Mouse (Mus musculus) erythroblast, embryonic 14.5 days (primary cell): ENCODE measurements around the gene Hsf2bp. TPM values are rescaled to one million over a fixed set of nuclear protein-coding genes. Genes with fewer than 3 reads are reported as not detected.
"Not testable (repeated sequence)": the region's sequence is repeated elsewhere in the genome, so short reads cannot be mapped to it uniquely, and the experiment has no call there.

Source experiments
- H3K27me3 ChIP-seq: 2 replicates; pipeline ENCODE4 v1.6.1; 2012; ENCODE audit warnings: inconsistent platforms; ENCODE audit not compliant: control insufficient read depth
- H3K36me3 ChIP-seq: 2 replicates; pipeline ENCODE4 v1.6.1; 2012; ENCODE audit warnings: mild to moderate bottlenecking, inconsistent platforms; ENCODE audit not compliant: control insufficient read depth
- H3K4me1 ChIP-seq: 2 replicates; pipeline ENCODE4 v1.6.1; 2012; ENCODE audit warnings: inconsistent platforms; ENCODE audit not compliant: control insufficient read depth
- H3K4me3 ChIP-seq: replicated peaks from 2 replicates; pipeline ENCODE3; 2012; ENCODE audit warnings: moderate library complexity, mild to moderate bottlenecking, inconsistent platforms
- H3K9me3 ChIP-seq: 2 replicates; pipeline ENCODE4 v1.6.1; 2012; ENCODE audit warnings: low read length, inconsistent platforms, mixed read lengths; ENCODE audit not compliant: control insufficient read depth
- GATA1 ChIP-seq: IDR thresholded peaks from 2 replicates; pipeline ENCODE4 v1.6.1; 2012; ENCODE audit warnings: low read length, inconsistent platforms, mixed read lengths
- TAL1 ChIP-seq: IDR thresholded peaks from 3 replicates; pipeline ENCODE4 v1.6.1; 2012; ENCODE audit warnings: low read length, inconsistent platforms, mixed read lengths
- polyA plus RNA-seq: library from polyadenylated mRNA; stranded (reverse); fragments of >175 nt; gene quantifications from 2 replicates; pipeline ENCODE4 v1.2.3, GENCODE M21; 2012

The Hsf2bp gene
- not detected in 2 replicates for polyA plus RNA-seq

GRCm38 (mm10) chr17:32035609-32036508, at the start of gene Hsf2bp, which contains the start of gene Rrp1b:
Gene Hsf2bp (minus strand): TSS chr17:32036349.
Gene Rrp1b (plus strand): TSS chr17:32036100.
- TF ChIP-seq GATA1 = no peak
- TF ChIP-seq TAL1 = no peak
- Histone ChIP-seq H3K27me3 (no peaks in the 10 kb centered on the region), H3K4me1 (peaks cover 36% of the 10 kb centered on the region)

GRCm38 (mm10) chr17:32083351-32083750, 47.2 kb upstream of the Hsf2bp start:
- Histone ChIP-seq H3K4me1 (peaks cover 19% of the 10 kb centered on the region), H3K4me3 (no peak overlapping the region), H3K27me3 (peaks cover 2% of the 10 kb centered on the region), H3K36me3 (no peaks in the 10 kb centered on the region), H3K9me3 (no peaks in the 10 kb centered on the region; the same call in none of the 2 replicates)
- TF ChIP-seq GATA1 (no peak), TAL1 (no peak)

More at GRCm38 (mm10) chr17:32035609-32036508, at the start of gene Hsf2bp, which contains the start of gene Rrp1b:
- Histone ChIP-seq H3K4me3 (peak within 1 kb of the TSS; percentile 84), H3K36me3 (peaks cover 14% of the 10 kb centered on the region), H3K9me3 (no peaks in the 10 kb centered on the region)

GRCm38 (mm10) chr17:32075164-32075563, 39.0 kb upstream of the Hsf2bp start:
- H3K4me3 ChIP-seq = no peak overlapping the region
- H3K36me3 ChIP-seq = no peaks in the 10 kb centered on the region
- TF ChIP-seq GATA1 = no peak
- TF ChIP-seq TAL1 = no peak
- peaks cover 24% of the 10 kb centered on the region for H3K4me1 ChIP-seq
- H3K9me3 ChIP-seq = peaks cover under 1% of the 10 kb centered on the region
- no peaks in the 10 kb centered on the region; the same call in 1 of the 2 replicates for H3K27me3 ChIP-seq

- TF ChIP-seq TAL1 = no peak
- no peak for TF ChIP-seq GATA1
Measured at GRCm38 (mm10) chr17:32074658-32075057, 38.5 kb upstream of the Hsf2bp start.

GRCm38 (mm10) chr17:32073359-32073758, 37.2 kb upstream of the Hsf2bp start:
- Histone ChIP-seq H3K36me3 (no peaks in the 10 kb centered on the region), H3K4me1 (peaks cover 39% of the 10 kb centered on the region), H3K9me3 (peaks cover 6% of the 10 kb centered on the region), H3K4me3 (no peak overlapping the region), H3K27me3 (no peaks in the 10 kb centered on the region; the same call in 1 of the 2 replicates)
- no peak for TF ChIP-seq GATA1
- no peak for TF ChIP-seq TAL1

More at GRCm38 (mm10) chr17:32074658-32075057, 38.5 kb upstream of the Hsf2bp start:
- no peaks in the 10 kb centered on the region for H3K36me3 ChIP-seq
- H3K4me3 ChIP-seq = no peak overlapping the region
- H3K27me3 ChIP-seq = no peaks in the 10 kb centered on the region; the same call in 1 of the 2 replicates
- peaks cover 5% of the 10 kb centered on the region for H3K9me3 ChIP-seq
- peaks cover 26% of the 10 kb centered on the region for H3K4me1 ChIP-seq

GRCm38 (mm10) chr17:32068810-32069209, 32.7 kb upstream of the Hsf2bp start:
- Histone ChIP-seq H3K9me3 (peaks cover 6% of the 10 kb centered on the region), H3K4me1 (peaks cover 29% of the 10 kb centered on the region), H3K36me3 (no peaks in the 10 kb centered on the region), H3K4me3 (no peak overlapping the region), H3K27me3 (no peaks in the 10 kb centered on the region)
- no peak for TF ChIP-seq GATA1
- TF ChIP-seq TAL1 = no peak

GRCm38 (mm10) chr17:32068381-32068780, 32.2 kb upstream of the Hsf2bp start:
- no peak for TF ChIP-seq TAL1
- TF ChIP-seq GATA1 = no peak

GRCm38 (mm10) chr17:32067541-32067940, 31.4 kb upstream of the Hsf2bp start:
- TF ChIP-seq GATA1 = no peak
- no peak for TF ChIP-seq TAL1
- Histone ChIP-seq H3K4me3 (no peak overlapping the region), H3K9me3 (peaks cover 6% of the 10 kb centered on the region), H3K36me3 (no peaks in the 10 kb centered on the region; the same call in 1 of the 2 replicates), H3K27me3 (no peaks in the 10 kb centered on the region), H3K4me1 (peaks cover 21% of the 10 kb centered on the region)

More at GRCm38 (mm10) chr17:32068381-32068780, 32.2 kb upstream of the Hsf2bp start:
- H3K27me3 ChIP-seq = no peaks in the 10 kb centered on the region
- H3K9me3 ChIP-seq = peaks cover 6% of the 10 kb centered on the region
- H3K4me1 ChIP-seq = peaks cover 25% of the 10 kb centered on the region
- H3K36me3 ChIP-seq = no peaks in the 10 kb centered on the region
- no peak overlapping the region for H3K4me3 ChIP-seq

GRCm38 (mm10) chr17:32064762-32065161, 28.6 kb upstream of the Hsf2bp start:
- H3K27me3 ChIP-seq, H3K9me3 ChIP-seq, H3K4me3 ChIP-seq: not testable (repeated sequence)
- peaks cover 18% of the 10 kb centered on the region for H3K4me1 ChIP-seq
- peaks cover 24% of the 10 kb centered on the region for H3K36me3 ChIP-seq
